ENCODE assay signal across 25 mouse cellular contexts in the genomic region with DNA sequence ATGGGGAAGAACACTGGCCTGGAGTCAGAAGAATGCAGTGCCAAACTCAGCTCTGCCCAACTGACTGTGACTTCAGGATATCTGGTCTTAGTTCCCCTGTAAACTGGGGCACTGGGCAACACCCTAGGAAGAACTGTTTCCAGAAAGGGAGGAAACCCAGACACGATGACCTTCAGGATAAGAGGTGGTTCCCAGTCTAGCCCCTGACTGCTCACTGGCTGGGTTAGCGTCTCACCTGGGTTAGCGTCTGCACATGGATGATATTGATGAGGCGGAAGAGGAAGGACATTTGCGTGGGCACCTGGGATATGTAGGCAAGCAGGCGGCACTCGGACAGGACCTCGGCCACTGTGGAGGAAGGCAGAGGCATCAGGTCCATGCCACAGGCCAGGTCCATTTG. TPM values are rescaled to one million over a fixed set of nuclear protein-coding genes. Genes with fewer than 3 reads are reported as not detected.
DNase-seq lines count a peak whose midpoint lies in the region; ATAC-seq lines count a peak whose summit lies in the region.
"Had no signal": no experiment of that assay in that cellular context is flagged by ENCODE, and none has a peak within 500 bp of the region (broad histone marks: within the 10 kb centered on the region; RNA-seq: fewer than 3 reads in every experiment).

No protein-coding gene starts in this region.

- H3K4me2 ChIP-seq in heart, embryonic 15.5 days, result no peak overlapping the region
- no peak overlapping the region for H3K4me2 ChIP-seq in midbrain, embryonic 11.5 days
- H3K4me2 ChIP-seq in midbrain, embryonic 14.5 days (ENCODE audit: low read length), result no peak overlapping the region
- H3K4me2 ChIP-seq: embryonic facial prominence, embryonic 12.5 days; embryonic facial prominence, embryonic 15.5 days; hindbrain, embryonic 12.5 days; hindbrain, embryonic 15.5 days had no signal

- WGBS in heart, embryonic 10.5 days, result 93% methylated on average over 8 of the region's 8 CpGs
- 88% methylated on average over 8 of the region's 8 CpGs for WGBS in heart, embryonic 15.5 days
- 95% methylated on average over 8 of the region's 8 CpGs for WGBS in midbrain, embryonic 11.5 days
- WGBS in midbrain, embryonic 14.5 days, result 96% methylated on average over 8 of the region's 8 CpGs

- ATAC-seq in heart, embryonic 15.5 days (replicated peaks; ENCODE audit: insufficient number of reproducible peaks, insufficient read depth, low FRiP score, low read depth), result no peak
- ATAC-seq in midbrain, embryonic 11.5 days (ENCODE audit: low FRiP score), result no peak
- ATAC-seq in midbrain, embryonic 14.5 days (ENCODE audit: low FRiP score, low TSS enrichment), result no peak
- ATAC-seq: activated CD4-positive, CD25-positive, alpha-beta regulatory T cell, adult 4 months; forebrain, embryonic 14.5 days; forebrain, postnatal 0 days; intestine, postnatal 0 days had no signal

- peaks cover 37% of the 10 kb centered on the region for H3K4me1 ChIP-seq in heart, embryonic 10.5 days
- peaks cover 13% of the 10 kb centered on the region for H3K4me1 ChIP-seq in heart, embryonic 15.5 days (replicated peaks)
- 0 out of 2 replicates have a peak, but pooled peaks cover 2% of the 10 kb centered on the region for H3K4me1 ChIP-seq in midbrain, embryonic 11.5 days (ENCODE audit: control insufficient read depth, insufficient read depth, low read length)
- no peaks in the 10 kb centered on the region for H3K4me1 ChIP-seq in midbrain, embryonic 14.5 days (ENCODE audit: control insufficient read depth, insufficient read depth, low read length)
- H3K4me1 ChIP-seq: embryonic facial prominence, embryonic 12.5 days had no signal

- H3K36me3 ChIP-seq in heart, embryonic 10.5 days, result peaks cover 100% of the 10 kb centered on the region
- peaks cover 93% of the 10 kb centered on the region for H3K36me3 ChIP-seq in heart, embryonic 15.5 days
- H3K36me3 ChIP-seq in midbrain, embryonic 11.5 days (ENCODE audit: control insufficient read depth, insufficient read depth, low read length), result peaks cover 20% of the 10 kb centered on the region
- H3K36me3 ChIP-seq in midbrain, embryonic 14.5 days (ENCODE audit: control insufficient read depth, insufficient read depth, low read length), result peaks cover 98% of the 10 kb centered on the region

- intact Hi-C loops in heart, postnatal 36 days (cut with DNase I), result no loop called here

- H3K27ac ChIP-seq in heart, embryonic 10.5 days, result no peak overlapping the region
- H3K27ac ChIP-seq in heart, embryonic 15.5 days, result peak overlapping the region; percentile 53; the same call in 1 of the 2 replicates
- H3K27ac ChIP-seq in midbrain, embryonic 11.5 days (ENCODE audit: low read depth, low read length), result no peak overlapping the region
- no peak overlapping the region for H3K27ac ChIP-seq in midbrain, embryonic 14.5 days (replicated peaks; ENCODE audit: low read depth, low read length)
- H3K27ac ChIP-seq: embryonic facial prominence, embryonic 12.5 days; embryonic facial prominence, embryonic 15.5 days; gastrocnemius, adult 2 months; hindbrain, embryonic 12.5 days; hindbrain, embryonic 15.5 days had no signal

- peak; percentile 91 for DNase-seq in heart, adult 11 months
- DNase-seq in heart, embryonic 10.5 days (ENCODE audit: low spot score), result no peak
- DNase-seq in heart, postnatal 36 days, result no peak
- DNase-seq in midbrain, embryonic 11.5 days (ENCODE audit: low spot score, missing footprints), result peak; percentile 19
- DNase-seq in midbrain, embryonic 14.5 days, result no peak
- no peak for DNase-seq in spleen, adult 12 weeks (ENCODE audit: low spot score)
- DNase-seq: adrenal gland, postnatal 10 days; adrenal gland, postnatal 36 days; cerebellum, adult 11 months; cerebellum, adult 2 months; cerebellum, adult 9-11 months; cerebellum, postnatal 25 days; forebrain, postnatal 0 days; gastrocnemius, adult 2 months; gastrocnemius, postnatal 14 days; heart, adult 18-20 months had no signal

- H3K9me3 ChIP-seq in heart, embryonic 10.5 days, result no peaks in the 10 kb centered on the region
- no peaks in the 10 kb centered on the region for H3K9me3 ChIP-seq in heart, embryonic 15.5 days (replicated peaks)
- no peaks in the 10 kb centered on the region for H3K9me3 ChIP-seq in midbrain, embryonic 11.5 days (ENCODE audit: control insufficient read depth, low read length)
- no peaks in the 10 kb centered on the region for H3K9me3 ChIP-seq in midbrain, embryonic 14.5 days (ENCODE audit: control insufficient read depth, low read length)
- H3K9me3 ChIP-seq: embryonic facial prominence, embryonic 12.5 days; embryonic facial prominence, embryonic 15.5 days; hindbrain, embryonic 12.5 days; hindbrain, embryonic 15.5 days had no signal

- H3K4me3 ChIP-seq in heart, embryonic 10.5 days, result no peak overlapping the region
- no peak overlapping the region for H3K4me3 ChIP-seq in heart, embryonic 15.5 days
- H3K4me3 ChIP-seq in midbrain, embryonic 11.5 days (ENCODE audit: low read depth, low read length), result no peak overlapping the region
- H3K4me3 ChIP-seq in midbrain, embryonic 14.5 days (replicated peaks; ENCODE audit: low read depth, low read length), result no peak overlapping the region
- H3K4me3 ChIP-seq: embryonic facial prominence, embryonic 12.5 days; embryonic facial prominence, embryonic 15.5 days; gastrocnemius, adult 2 months; hindbrain, embryonic 12.5 days; hindbrain, embryonic 15.5 days had no signal

- peaks cover 40% of the 10 kb centered on the region for H3K27me3 ChIP-seq in heart, embryonic 10.5 days (ENCODE audit: insufficient read depth, poor library complexity, severe bottlenecking)
- peaks cover 5% of the 10 kb centered on the region; the same call in 1 of the 2 replicates for H3K27me3 ChIP-seq in heart, embryonic 15.5 days
- H3K27me3 ChIP-seq in midbrain, embryonic 11.5 days (ENCODE audit: control insufficient read depth, insufficient read depth, low read length), result peaks cover 20% of the 10 kb centered on the region
- H3K27me3 ChIP-seq in midbrain, embryonic 14.5 days (ENCODE audit: control insufficient read depth, insufficient read depth, low read length), result peaks cover 32% of the 10 kb centered on the region

- H3K9ac ChIP-seq in heart, embryonic 15.5 days, result no peak overlapping the region
- no peak overlapping the region for H3K9ac ChIP-seq in midbrain, embryonic 11.5 days (ENCODE audit: low read length)
- no peak overlapping the region for H3K9ac ChIP-seq in midbrain, embryonic 14.5 days (replicated peaks; ENCODE audit: low read length)
- H3K9ac ChIP-seq: embryonic facial prominence, embryonic 12.5 days; embryonic facial prominence, embryonic 15.5 days; forebrain, postnatal 0 days; hindbrain, embryonic 12.5 days; hindbrain, embryonic 15.5 days had no signal

RNA-seq across cellular contexts. Expression of gene Myh7b, which starts 24.9 kb away (rescaled TPM):
- polyA plus RNA-seq in heart, embryonic 10.5 days (2016; fragmentation: Nextera tagmentation; extraction: Ambion mirVana), result 12.4 and 15.7 TPM in 2 replicates
- polyA plus RNA-seq in heart, embryonic 15.5 days (2015; fragmentation: Nextera tagmentation; extraction: Ambion mirVana), result 21.1 and 21.8 TPM in 2 replicates
- 10 to 100 TPM; 25.3 to 30.2 TPM for total RNA-seq in heart, postnatal 36 days (2021)
- polyA plus RNA-seq in midbrain, embryonic 11.5 days (2014; fragmentation: Nextera tagmentation; extraction: Ambion mirVana), result 0.59 and 0.63 TPM in 2 replicates
- polyA plus RNA-seq in midbrain, embryonic 14.5 days (2014; fragmentation: Nextera tagmentation; extraction: Ambion mirVana), result 0.64 and 0.77 TPM in 2 replicates
- total RNA-seq: common myeloid progenitor, adult 5-6 weeks had no signal
- polyA plus RNA-seq: activated CD4-positive, CD25-positive, alpha-beta regulatory T cell, adult 4 months had no signal

RNA-seq across cellular contexts. Expression of gene Gss, which starts 43.4 kb away (rescaled TPM):
- polyA plus RNA-seq in heart, embryonic 10.5 days (2016; fragmentation: Nextera tagmentation; extraction: Ambion mirVana), result 24.2 and 29.1 TPM in 2 replicates
- polyA plus RNA-seq in heart, embryonic 15.5 days (2015; fragmentation: Nextera tagmentation; extraction: Ambion mirVana), result 20.0 and 26.9 TPM in 2 replicates
- 10 to 100 TPM; 14.8 to 16.9 TPM for total RNA-seq in heart, postnatal 36 days (2021)
- 14.7 and 17.5 TPM in 2 replicates for polyA plus RNA-seq in midbrain, embryonic 11.5 days (2014; fragmentation: Nextera tagmentation; extraction: Ambion mirVana)
- polyA plus RNA-seq in midbrain, embryonic 14.5 days (2014; fragmentation: Nextera tagmentation; extraction: Ambion mirVana), result 14.8 and 15.2 TPM in 2 replicates

RNA-seq across cellular contexts. Expression of gene Trpc4ap, which starts 56.2 kb away (rescaled TPM):
- polyA plus RNA-seq in heart, embryonic 10.5 days (2016; fragmentation: Nextera tagmentation; extraction: Ambion mirVana), result 101 and 107 TPM in 2 replicates
- 83.0 and 101 TPM in 2 replicates for polyA plus RNA-seq in heart, embryonic 15.5 days (2015; fragmentation: Nextera tagmentation; extraction: Ambion mirVana)
- total RNA-seq in heart, postnatal 36 days (2021), result 10 to 100 TPM; 92.1 to 92.3 TPM
- polyA plus RNA-seq in midbrain, embryonic 11.5 days (2014; fragmentation: Nextera tagmentation; extraction: Ambion mirVana), result 138 and 144 TPM in 2 replicates
- 154 and 171 TPM in 2 replicates for polyA plus RNA-seq in midbrain, embryonic 14.5 days (2014; fragmentation: Nextera tagmentation; extraction: Ambion mirVana)

Comparison
In these comparisons a context has a peak if more than half of its experiments do, and no peak if none do; other contexts are left out.
1. DNase-seq: peak in heart, adult 11 months (single experiment) and midbrain, embryonic 11.5 days (single experiment); none in heart, embryonic 10.5 days (single experiment), heart, postnatal 36 days (0 of 2), midbrain, embryonic 14.5 days (single experiment) and spleen, adult 12 weeks (single experiment).